Mouse (Mus musculus) CH12.LX (cell line): ENCODE measurements around the gene Psmb11. TPM values are rescaled to one million over a fixed set of nuclear protein-coding genes. Genes with fewer than 3 reads are reported as not detected.

Experiments
- DNase-seq: peaks from one replicate; pipeline ENCODE4 v3.0.0-alpha.2; 2013; ENCODE audit errors: extremely low read depth
- H3K27ac ChIP-seq: 2 replicates; pipeline ENCODE4 v1.5.1; 2012; ENCODE audit warnings: low read depth, mild to moderate bottlenecking, control low read depth, moderate library complexity; ENCODE audit not compliant: insufficient read depth
- H3K27me3 ChIP-seq: replicated peaks from 2 replicates; pipeline ENCODE3; 2012; ENCODE audit warnings: inconsistent platforms
- H3K36me3 ChIP-seq, 2 experiments: replicated peaks in 1 of 2; 2 replicates each; pipeline versions ENCODE3 to v1.6.1; 2012; ENCODE audit warnings: inconsistent platforms in 1 of 2, low read length in 1 of 2, mild to moderate bottlenecking in 1 of 2, mixed read lengths in 1 of 2, moderate library complexity in 1 of 2; ENCODE audit not compliant: control insufficient read depth in 1 of 2, insufficient read depth in 1 of 2
- H3K4me1 ChIP-seq, 2 experiments: 2 replicates each; pipeline ENCODE4 v1.6.1; 2012; ENCODE audit warnings: inconsistent platforms in 1 of 2, moderate library complexity in 1 of 2; ENCODE audit not compliant: insufficient read depth in 2 of 2, control insufficient read depth in 1 of 2
- H3K4me2 ChIP-seq: 2 replicates; pipeline ENCODE4 v1.6.1; 2012; ENCODE audit warnings: low read depth, mild to moderate bottlenecking, control low read depth; ENCODE audit not compliant: poor library complexity, insufficient read depth, severe bottlenecking
- H3K4me3 ChIP-seq, 3 experiments: fragments of 150-350 bp in 1 of 3; sonication (generic) in 1 of 3; replicated peaks in 1 of 3; 2 replicates each; pipeline versions ENCODE3 to v1.5.1; 2011 to 2012; ENCODE audit warnings: low read depth in 2 of 3, low read length in 2 of 3, mild to moderate bottlenecking in 2 of 3, moderate library complexity in 2 of 3, control low read depth in 1 of 3, improper control_type of control experiment in 1 of 3, inconsistent platforms in 1 of 3, mixed read lengths in 1 of 3; ENCODE audit not compliant: poor library complexity in 1 of 3
- H3K79me2 ChIP-seq: replicated peaks from 2 replicates; pipeline ENCODE4 v1.6.1; 2012; ENCODE audit warnings: mild to moderate bottlenecking, moderate library complexity; ENCODE audit not compliant: control insufficient read depth, poor library complexity, insufficient read depth, severe bottlenecking; ENCODE audit errors: extremely low read depth
- H3K9ac ChIP-seq: 2 replicates; pipeline ENCODE4 v1.6.1; 2012; ENCODE audit warnings: low read depth, mild to moderate bottlenecking, control low read depth, moderate library complexity; ENCODE audit not compliant: insufficient read depth
- H3K9me3 ChIP-seq: replicated peaks from 2 replicates; pipeline ENCODE3; 2012; ENCODE audit warnings: low read length, inconsistent platforms, mixed read lengths
- CHD2 ChIP-seq: IDR thresholded peaks from 2 replicates; pipeline ENCODE4 v1.6.1; 2011; ENCODE audit warnings: low read length, improper control_type of control experiment
- CTCF ChIP-seq, 2 experiments: IDR thresholded peaks in 1 of 2; conservative IDR thresholded peaks in 1 of 2; 2 replicates each; pipeline ENCODE4 v1.5.1; 2011 to 2012; ENCODE audit warnings: low read depth in 2 of 2, low read length in 2 of 2, improper control_type of control experiment in 1 of 2, inconsistent platforms in 1 of 2, mild to moderate bottlenecking in 1 of 2, moderate library complexity in 1 of 2
- EP300 ChIP-seq: IDR thresholded peaks from 2 replicates; pipeline ENCODE4 v1.6.1; 2011; ENCODE audit warnings: low read length, improper control_type of control experiment
- ETS1 ChIP-seq: conservative IDR thresholded peaks from 2 replicates; pipeline ENCODE4 v1.6.1; 2012; ENCODE audit warnings: low read depth, mild to moderate bottlenecking, inconsistent platforms, low read length, improper control_type of control experiment, moderate library complexity
- HCFC1 ChIP-seq: IDR thresholded peaks from 2 replicates; pipeline ENCODE4 v1.6.1; 2012; ENCODE audit warnings: low read depth, mild to moderate bottlenecking, inconsistent platforms, low read length, improper control_type of control experiment
- MAX ChIP-seq: IDR thresholded peaks from 2 replicates; pipeline ENCODE4 v1.6.1; 2011; ENCODE audit warnings: low read length, improper control_type of control experiment
- MXI1 ChIP-seq: IDR thresholded peaks from 2 replicates; pipeline ENCODE4 v1.6.1; 2011; ENCODE audit warnings: mild to moderate bottlenecking, low read depth, low read length, improper control_type of control experiment
- NELFE ChIP-seq: IDR thresholded peaks from 2 replicates; pipeline ENCODE4 v1.6.1; 2011; ENCODE audit warnings: low read depth, low read length, improper control_type of control experiment
- NRF1 ChIP-seq: IDR thresholded peaks from 2 replicates; pipeline ENCODE4 v1.6.1; 2014; ENCODE audit warnings: low read depth, mild to moderate bottlenecking, inconsistent platforms, low read length, improper control_type of control experiment, moderate library complexity
- PAX5 ChIP-seq: IDR thresholded peaks from 2 replicates; pipeline ENCODE4 v1.6.1; 2012; ENCODE audit warnings: low read length, inconsistent platforms, mixed read lengths
- POLR2A ChIP-seq: IDR thresholded peaks from 2 replicates; pipeline ENCODE4 v1.6.1; 2011; ENCODE audit warnings: low read depth, mild to moderate bottlenecking, improper control_type of control experiment, low read length
- RAD21 ChIP-seq: IDR thresholded peaks from 2 replicates; pipeline ENCODE4 v1.6.1; 2011; ENCODE audit warnings: low read depth, mild to moderate bottlenecking, low read length, improper control_type of control experiment, moderate library complexity
- RCOR1 ChIP-seq: conservative IDR thresholded peaks from 2 replicates; pipeline ENCODE4 v1.6.1; 2012; ENCODE audit warnings: low read depth, mild to moderate bottlenecking, inconsistent platforms, low read length, improper control_type of control experiment
- SMC3 ChIP-seq: IDR thresholded peaks from 2 replicates; pipeline ENCODE4 v1.6.1; 2011; ENCODE audit warnings: low read depth, low read length, improper control_type of control experiment
- ZKSCAN1 ChIP-seq: IDR thresholded peaks from 2 replicates; pipeline ENCODE4 v1.6.1; 2012; ENCODE audit warnings: low read depth, inconsistent platforms, low read length, improper control_type of control experiment, borderline replicate concordance
- ZMIZ1 ChIP-seq: IDR thresholded peaks from 2 replicates; pipeline ENCODE4 v1.6.1; 2012; ENCODE audit warnings: low read depth, mild to moderate bottlenecking, inconsistent platforms, low read length, improper control_type of control experiment
- ZNF384 ChIP-seq: IDR thresholded peaks from 2 replicates; pipeline ENCODE4 v1.6.1; 2012; ENCODE audit warnings: low read depth, low read length, improper control_type of control experiment, inconsistent platforms
- dilution Hi-C: fragments of 300-500 bp; cut with MboI; formaldehyde crosslinking; loops from 2 replicates; pipeline ENCODE4 v1.14.3; 2020; ENCODE audit warnings: low sequenced_read_pairs; ENCODE audit not compliant: extremely low pct_unique_long_range_greater_than_20kb, extremely low pct_ligation_motif_present
- in situ Hi-C: fragments of 300-500 bp; cut with MboI; formaldehyde crosslinking; loops from 3 replicates; pipeline ENCODE4 v1.14.3; 2019; ENCODE audit warnings: low sequenced_read_pairs, low pct_ligation_motif_present, low pct_unique_long_range_greater_than_20kb, mixed read lengths
- polyA plus RNA-seq: library from polyadenylated mRNA; unstranded; fragments of >175 nt; gene quantifications from 2 replicates; pipeline ENCODE4 v1.2.1, GENCODE M21; 2012; ENCODE audit warnings: low read depth; ENCODE audit not compliant: insufficient read length
- total RNA-seq, 2 experiments: library from RNA; depleted of rRNA; stranded (reverse); fragments of 300-350 nt in 1 of 2; fragments of >200 nt in 1 of 2; gene quantifications; 2 replicates each; pipeline ENCODE4 v1.2.3; 2012 to 2014

The Psmb11 gene
- total and polyA plus RNA-seq, 3 experiments = not detected

- H3K4me2 ChIP-seq = no peak overlapping the region
- H3K79me2 ChIP-seq = no peaks in the 10 kb centered on the region; the same call in none of the 2 replicates
- H3K36me3 ChIP-seq = peaks cover 73 to 94% of the 10 kb centered on the region in 2 experiments
- no peak overlapping the region for H3K9ac ChIP-seq
- no peak overlapping the region for H3K27ac ChIP-seq
- no peaks in the 10 kb centered on the region for H3K4me1 ChIP-seq
- H3K27me3 ChIP-seq = no peaks in the 10 kb centered on the region
- TF ChIP-seq CHD2 = no peak
- TF ChIP-seq MXI1 = no peak
- TF ChIP-seq ZKSCAN1 = no peak
- no peak for TF ChIP-seq PAX5
- TF ChIP-seq HCFC1 = no peak
- no peak for TF ChIP-seq ZMIZ1
- TF ChIP-seq NELFE = no peak
- TF ChIP-seq POLR2A = no peak
- TF ChIP-seq ETS1 = no peak
- no peak for TF ChIP-seq MAX
- TF ChIP-seq ZNF384 = no peak
- TF ChIP-seq NRF1 = no peak
- in situ Hi-C loops = no loop called here
- dilution Hi-C loops = no loop called here
- no peaks in the 10 kb centered on the region for H3K9me3 ChIP-seq
- no peak for DNase-seq
- no peak overlapping the region for H3K4me3 ChIP-seq
Observed at GRCm38 (mm10) chr14:54664477-54665222, 43.4 kb downstream of the Psmb11 start.

DNA sequence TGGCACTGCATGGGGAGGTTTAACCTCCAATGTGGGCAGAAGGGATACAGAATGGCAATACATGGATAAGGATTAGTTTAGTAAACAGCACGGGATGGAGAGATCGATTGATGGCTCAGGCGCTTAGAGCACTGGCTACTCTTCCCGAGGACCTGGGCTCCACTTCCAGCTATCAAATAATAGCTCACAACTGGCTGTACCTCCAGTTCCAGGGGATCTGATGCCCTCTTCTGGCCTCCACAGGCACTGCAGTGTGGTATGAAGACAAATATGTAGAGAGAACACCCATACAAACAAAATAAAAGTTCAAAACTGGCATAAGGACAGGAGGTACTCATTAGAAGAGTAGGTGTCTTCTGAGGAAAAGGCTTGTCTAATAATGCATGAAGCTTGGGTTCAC lies 48.1 kb downstream of the Psmb11 start:
- Histone ChIP-seq H3K79me2 (peaks cover 2% of the 10 kb centered on the region), H3K4me1 (no peaks in the 10 kb centered on the region; a peak in 1 of 4 replicates), H3K27me3 (no peaks in the 10 kb centered on the region), H3K9me3 (no peaks in the 10 kb centered on the region), H3K4me2 (no peak overlapping the region), H3K9ac (no peak overlapping the region), H3K4me3 (no peak overlapping the region), H3K36me3 (peaks cover 45 to 83% of the 10 kb centered on the region in 2 experiments), H3K27ac (no peak overlapping the region)
- dilution Hi-C loops (no loop called here), in situ Hi-C loops (no loop called here)
- DNase-seq = peak; percentile 36
- TF ChIP-seq CTCF (conservative IDR thresholded peaks at IDR 0.05 in 1 of 2, IDR thresholded peaks at IDR 0.05 in 1 of 2; ENCODE audit: low read depth in 2 of 2, low read length in 2 of 2) = peak; percentile 66 to 69; a peak in 3 of 4 replicates
- no peak for TF ChIP-seq RCOR1
- no peak for TF ChIP-seq PAX5
- no peak for TF ChIP-seq EP300
- TF ChIP-seq RAD21 = peak; percentile 41
- peak; percentile 58 for TF ChIP-seq SMC3
